Mouse (Mus musculus) layer of hippocampus, postnatal 14 days (tissue): ENCODE data around the gene Rhbdl1. TPM values are rescaled to one million over a fixed set of nuclear protein-coding genes. Genes with fewer than 3 reads are reported as not detected.

Experiments
- DNase-seq, 2 experiments: peaks; one replicate each; pipeline ENCODE4 v3.0.0; 2021 to 2022; ENCODE audit warnings: low spot score in 2 of 2, mixed read lengths in 1 of 2
- microRNA-seq, 2 experiments: library from miRNA; unstranded; fragments of <30 nt; microRNA quantifications; one replicate each; pipeline ENCODE4 v1.2.0; 2021
- total RNA-seq, 2 experiments: library from RNA; stranded (reverse); gene quantifications; 2 replicates each; pipeline ENCODE4 v1.2.3; 2021

Gene Rhbdl1
- total RNA-seq, 2 experiments from 2014 or later: 84.4 to 97.5 TPM

- no peak for DNase-seq
Measured at GRCm38 (mm10) chr17:25796211-25796771, 40.8 kb downstream of the Rhbdl1 start.

DNA sequence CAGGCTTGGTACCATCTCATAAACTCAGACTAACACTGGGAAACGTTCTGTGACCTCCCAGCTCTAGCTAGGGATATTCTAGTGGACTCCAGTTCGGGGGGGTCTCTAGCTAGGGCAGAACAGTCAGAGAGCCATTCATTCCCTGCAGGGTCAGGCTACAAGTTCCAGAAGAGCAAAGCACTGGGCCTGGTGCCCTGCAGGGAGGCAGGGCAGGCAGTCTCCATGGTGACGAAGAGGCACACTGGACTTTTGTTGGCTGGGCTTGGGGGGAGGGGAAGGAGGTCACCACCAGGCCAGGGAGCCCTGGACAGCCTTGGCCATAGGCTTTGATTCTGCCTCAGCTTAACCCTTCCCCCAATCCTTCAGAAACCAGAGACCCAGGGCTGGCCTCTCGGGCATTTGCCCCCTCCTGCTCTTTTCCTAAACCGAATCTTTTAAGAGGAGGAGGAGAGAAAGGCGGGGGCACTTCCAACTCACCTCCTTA, 41.4 kb downstream of the Rhbdl1 start, which contains the start of gene AC134908.4:
TSS of gene AC134908.4 (minus strand) at position 51 of the 484 bp plus-strand sequence.
- peak in 1 of 2 experiments; percentile 73 for DNase-seq

DNA sequence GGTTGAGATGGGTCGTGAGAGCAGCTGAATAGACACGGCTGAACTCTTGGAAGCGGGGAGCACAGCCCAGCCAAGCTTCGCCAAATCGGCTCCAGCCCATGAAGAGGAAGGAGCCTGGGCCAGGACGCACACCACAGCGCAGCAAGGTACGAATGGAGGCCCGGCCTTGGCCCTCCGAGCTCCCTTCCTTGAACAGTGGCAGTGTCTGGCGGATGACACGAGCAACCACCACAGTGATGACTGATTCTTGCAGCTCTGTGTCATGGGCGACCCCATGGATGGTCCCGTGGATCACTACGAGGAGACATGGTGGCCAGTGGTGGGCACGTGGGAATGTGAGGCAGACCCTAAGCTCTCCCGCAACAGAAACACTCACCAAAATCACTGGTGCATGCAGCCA, 42.1 kb downstream of the Rhbdl1 start:
- no peak for DNase-seq

GRCm38 (mm10) chr17:25794197-25794596, 42.9 kb downstream of the Rhbdl1 start:
- DNase-seq: no peak

DNA sequence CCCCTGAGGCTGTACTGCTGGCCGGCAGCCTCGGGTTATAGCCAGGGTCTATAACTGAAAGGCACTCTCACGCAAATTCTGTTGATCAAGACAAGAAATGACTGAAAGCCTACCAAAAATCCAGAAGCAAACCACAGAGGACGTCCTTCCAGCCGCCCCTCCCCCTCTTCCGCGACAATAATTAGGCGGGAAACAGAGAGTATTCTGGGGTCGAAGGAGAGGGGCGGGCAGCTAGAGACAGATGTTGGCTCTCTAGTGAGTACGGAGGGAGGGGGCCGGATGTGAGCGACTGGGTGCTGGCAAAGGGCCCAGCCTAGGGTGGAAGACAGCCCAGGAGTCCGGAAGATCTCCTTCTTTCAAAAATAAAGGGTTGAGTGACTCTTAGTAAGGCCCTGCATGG, 44.5 kb downstream of the Rhbdl1 start, which contains the start of gene Fam173a:
TSS of gene Fam173a (minus strand) at position 287 of the 400 bp plus-strand sequence.
- DNase-seq: peak; percentile 66 to 73

- peak; percentile 86 to 89 for DNase-seq
Measured at GRCm38 (mm10) chr17:25791843-25792527, 45.1 kb downstream of the Rhbdl1 start.

DNA sequence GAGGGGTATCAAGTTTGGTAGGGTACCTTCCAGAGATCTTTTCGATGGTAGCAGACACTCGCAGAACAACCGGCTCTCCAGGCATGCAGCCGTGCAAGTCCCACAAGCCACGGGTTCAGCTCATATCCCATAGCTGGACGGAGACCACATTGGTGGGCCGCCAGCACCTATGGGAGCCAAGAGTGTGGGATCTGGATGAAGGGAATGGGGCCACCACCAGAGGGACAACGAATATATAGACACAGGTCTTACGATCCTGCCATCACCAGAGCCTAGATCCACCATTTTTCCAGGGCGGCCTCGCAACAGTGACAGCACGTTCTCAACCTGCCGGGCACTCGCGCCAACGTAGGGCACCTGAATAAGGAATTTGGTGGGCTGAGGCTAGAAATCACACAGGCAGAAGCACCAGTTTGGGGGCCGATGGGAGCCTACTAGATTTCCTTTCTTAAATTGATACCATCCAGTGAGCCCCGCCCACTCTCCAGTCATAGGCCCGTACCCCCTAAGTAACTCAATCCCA, 45.7 kb downstream of the Rhbdl1 start:
- DNase-seq: no peak

GRCm38 (mm10) chr17:25786781-25787504, 50.2 kb downstream of the Rhbdl1 start:
- no peak for DNase-seq

GRCm38 (mm10) chr17:25786280-25786679, 50.8 kb downstream of the Rhbdl1 start, which contains the start of gene Ccdc78:
TSS of gene Ccdc78 (plus strand) at chr17:25786580.
- DNase-seq: no peak

DNA sequence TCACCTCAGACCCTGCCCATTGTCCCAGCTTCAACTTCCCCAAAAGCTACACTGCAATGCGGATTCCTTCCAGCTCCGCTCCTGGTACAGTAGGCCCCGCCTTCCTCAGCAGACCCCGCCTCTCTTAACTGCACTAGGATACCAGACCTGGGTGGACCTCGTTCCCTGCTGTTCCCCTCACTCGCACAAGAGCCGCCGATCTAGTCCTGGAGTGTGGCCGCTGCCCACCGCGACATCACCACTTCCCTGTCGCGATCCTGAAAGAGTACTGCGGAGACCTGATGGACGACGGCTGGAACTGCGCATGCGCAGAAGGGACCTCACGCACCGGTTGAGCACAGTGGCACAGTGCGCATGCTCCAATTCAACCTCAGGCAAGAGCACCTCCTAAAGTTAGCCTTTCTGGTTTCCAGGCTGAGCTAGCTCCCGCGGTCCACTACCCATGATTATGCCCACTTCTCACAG, 51.8 kb downstream of the Rhbdl1 start, which contains the start of gene Haghl:
TSS of gene Haghl (minus strand) at position 393 of the 465 bp plus-strand sequence.
- peak; percentile 98 to 99 for DNase-seq

Small RNA genes lying within 50 kb of the gene (microRNA-seq; reads per million reads assigned to microRNA genes)
- 1.6 to 3.4 reads per million in 2 experiments for gene Mir3082

Other genes starting within 250 kb of the Rhbdl1 start
- 100 to 1,000 TPM in 1 of 2 experiments, 10 to 100 TPM in 1; 78.0 to 103 TPM for gene Gng13, start 120.1 kb downstream of the Rhbdl1 start, total RNA-seq
- 1 to 10 TPM; 3.1 to 3.3 TPM for gene Chtf18, start 109.9 kb downstream of the Rhbdl1 start, total RNA-seq
- gene Rpusd1, start 109.6 kb downstream of the Rhbdl1 start, total RNA-seq: 10 to 100 TPM; 29.9 to 32.8 TPM
- under 1 TPM in 1 of 2 experiments, not detected in 1; 0.12 TPM for gene Mslnl, start 101.3 kb downstream of the Rhbdl1 start, total RNA-seq
- 1 to 10 TPM; 1.2 to 1.8 TPM for gene Msln, start 82.9 kb downstream of the Rhbdl1 start, total RNA-seq
- gene Narfl, start 63.5 kb downstream of the Rhbdl1 start, total RNA-seq: 10 to 100 TPM; 27.6 to 35.3 TPM
- 100 to 1,000 TPM; 125 to 128 TPM for gene Haghl, start 51.6 kb downstream of the Rhbdl1 start, total RNA-seq
- under 1 TPM in 1 of 2 experiments, not detected in 1; 0.30 TPM for gene Ccdc78, start 50.7 kb downstream of the Rhbdl1 start, total RNA-seq
- 10 to 100 TPM; 80.2 to 80.3 TPM for gene Fam173a, start 44.4 kb downstream of the Rhbdl1 start, total RNA-seq
- not detected for gene AC134908.4, start 41.6 kb downstream of the Rhbdl1 start, total RNA-seq
- 10 to 100 TPM; 82.0 to 86.9 TPM for gene Metrn, start 40.2 kb downstream of the Rhbdl1 start, total RNA-seq
- gene Fbxl16, start 28.2 kb downstream of the Rhbdl1 start, total RNA-seq: 100 to 1,000 TPM; 414 to 418 TPM
- 10 to 100 TPM; 21.7 to 23.4 TPM for gene Wdr24, start 13.7 kb downstream of the Rhbdl1 start, total RNA-seq
- 10 to 100 TPM; 64.3 to 65.0 TPM for gene Jmjd8, start 8.4 kb downstream of the Rhbdl1 start, total RNA-seq
- 100 to 1,000 TPM; 155 to 157 TPM for gene Stub1, start 3.9 kb downstream of the Rhbdl1 start, total RNA-seq
- 10 to 100 TPM; 26.7 to 31.1 TPM for gene Gm20683, start 4.5 kb upstream of the Rhbdl1 start, total RNA-seq
- gene Rhot2, start 7.6 kb upstream of the Rhbdl1 start, total RNA-seq: 10 to 100 TPM; 95.6 to 97.8 TPM
- 10 to 100 TPM; 24.0 to 25.8 TPM for gene Wdr90, start 24.2 kb upstream of the Rhbdl1 start, total RNA-seq
- 10 to 100 TPM; 29.2 to 39.0 TPM for gene Mcrip2, start 31.5 kb upstream of the Rhbdl1 start, total RNA-seq
- 10 to 100 TPM; 39.3 to 44.7 TPM for gene Mettl26, start 37.8 kb upstream of the Rhbdl1 start, total RNA-seq
- 1 to 10 TPM; 1.8 to 2.3 TPM for gene Wfikkn1, start 43.6 kb upstream of the Rhbdl1 start, total RNA-seq
- gene Rab40c, start 82.4 kb upstream of the Rhbdl1 start, total RNA-seq: 10 to 100 TPM; 48.6 to 52.2 TPM
- gene Pigq, start 107.6 kb upstream of the Rhbdl1 start, total RNA-seq: 100 to 1,000 TPM; 160 to 168 TPM
- not detected for gene Nhlrc4, start 107.7 kb upstream of the Rhbdl1 start, total RNA-seq
- under 1 TPM in 1 of 2 experiments, not detected in 1; 0.14 TPM for gene A930017K11Rik, start 115.3 kb upstream of the Rhbdl1 start, total RNA-seq
- gene Capn15, start 148.5 kb upstream of the Rhbdl1 start, total RNA-seq: 10 to 100 TPM; 44.4 to 46.2 TPM
- gene Rab11fip3, start 232.3 kb upstream of the Rhbdl1 start, total RNA-seq: 10 to 100 TPM; 82.3 to 85.1 TPM